Mouse (Mus musculus): ENCODE results near the gene Sult2b1. TPM values are rescaled to one million over a fixed set of nuclear protein-coding genes. Genes with fewer than 3 reads are reported as not detected.

Gene Sult2b1
- polyA plus RNA-seq, 1 experiment: 8.8 TPM

DNA sequence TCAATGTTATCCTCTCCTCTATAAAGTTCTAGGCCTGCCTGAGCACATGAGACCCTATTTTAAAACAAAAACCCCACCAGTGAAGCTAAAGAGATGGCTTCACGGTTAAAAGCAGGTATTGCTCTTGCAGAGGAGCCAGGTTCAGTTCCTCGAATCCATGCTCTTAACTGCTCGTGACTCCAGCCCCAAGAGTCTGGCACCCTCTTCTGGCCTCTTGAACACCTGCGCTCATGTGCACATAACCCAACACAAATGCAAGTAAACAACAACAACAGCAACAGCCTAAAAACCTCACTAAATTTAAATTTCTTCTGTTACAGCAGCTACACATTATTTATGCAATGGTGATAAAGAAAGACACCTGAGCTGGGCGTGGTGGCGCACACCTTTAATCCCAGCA, 17.0 kb downstream of the Sult2b1 start:
- Histone ChIP-seq H3K27ac (ENCODE audit: control insufficient read depth, insufficient read depth, low read depth, low read length) (no peak overlapping the region), H3K27me3 (ENCODE audit: control insufficient read depth, insufficient read depth, low read length) (no peaks in the 10 kb centered on the region), H3K4me1 (ENCODE audit: control insufficient read depth, insufficient read depth, low read length) (no peaks in the 10 kb centered on the region; the same call in none of the 2 replicates), H3K36me3 (ENCODE audit: control insufficient read depth, insufficient read depth, low read length) (no peaks in the 10 kb centered on the region), H3K4me3 (ENCODE audit: control insufficient read depth, low read depth, low read length) (no peak overlapping the region)
- no peak for TF ChIP-seq POLR2A (IDR thresholded peaks at IDR 0.05; ENCODE audit: control insufficient read depth, low read depth, low read length)
- TF ChIP-seq CTCF (IDR thresholded peaks at IDR 0.05; ENCODE audit: control insufficient read depth, insufficient read depth, insufficient replicate concordance, low read depth, low read length): no peak

GRCm38 (mm10) chr7:45766764-45767163, 17.7 kb downstream of the Sult2b1 start:
- no peak overlapping the region for H3K27ac ChIP-seq (ENCODE audit: control insufficient read depth, insufficient read depth, low read depth, low read length)
- H3K4me3 ChIP-seq (ENCODE audit: control insufficient read depth, low read depth, low read length): no peak overlapping the region
- TF ChIP-seq CTCF (IDR thresholded peaks at IDR 0.05; ENCODE audit: control insufficient read depth, insufficient read depth, insufficient replicate concordance, low read depth, low read length): no peak
- no peak for TF ChIP-seq POLR2A (IDR thresholded peaks at IDR 0.05; ENCODE audit: control insufficient read depth, low read depth, low read length)
- H3K4me1 ChIP-seq (ENCODE audit: control insufficient read depth, insufficient read depth, low read length): no peaks in the 10 kb centered on the region; the same call in none of the 2 replicates
- H3K27me3 ChIP-seq (ENCODE audit: control insufficient read depth, insufficient read depth, low read length): no peaks in the 10 kb centered on the region
- H3K36me3 ChIP-seq (ENCODE audit: control insufficient read depth, insufficient read depth, low read length): no peaks in the 10 kb centered on the region

- Histone ChIP-seq H3K27me3 (ENCODE audit: control insufficient read depth, insufficient read depth, low read length) (no peaks in the 10 kb centered on the region), H3K27ac (ENCODE audit: control insufficient read depth, insufficient read depth, low read depth, low read length) (no peak overlapping the region), H3K4me3 (ENCODE audit: control insufficient read depth, low read depth, low read length) (no peak overlapping the region), H3K36me3 (ENCODE audit: control insufficient read depth, insufficient read depth, low read length) (no peaks in the 10 kb centered on the region), H3K4me1 (ENCODE audit: control insufficient read depth, insufficient read depth, low read length) (no peaks in the 10 kb centered on the region; the same call in none of the 2 replicates)
- no peak for TF ChIP-seq CTCF (IDR thresholded peaks at IDR 0.05; ENCODE audit: control insufficient read depth, insufficient read depth, insufficient replicate concordance, low read depth, low read length)
- no peak; the same call in 1 of the 2 replicates for TF ChIP-seq POLR2A (IDR thresholded peaks at IDR 0.05; ENCODE audit: control insufficient read depth, low read depth, low read length)
Observed at GRCm38 (mm10) chr7:45765995-45766394, 18.5 kb downstream of the Sult2b1 start.

- Histone ChIP-seq H3K36me3 (ENCODE audit: control insufficient read depth, insufficient read depth, low read length) (no peaks in the 10 kb centered on the region), H3K27me3 (ENCODE audit: control insufficient read depth, insufficient read depth, low read length) (no peaks in the 10 kb centered on the region), H3K4me1 (ENCODE audit: control insufficient read depth, insufficient read depth, low read length) (peaks cover 3% of the 10 kb centered on the region), H3K27ac (ENCODE audit: control insufficient read depth, insufficient read depth, low read depth, low read length) (no peak overlapping the region), H3K4me3 (ENCODE audit: control insufficient read depth, low read depth, low read length) (no peak overlapping the region)
- TF ChIP-seq CTCF (IDR thresholded peaks at IDR 0.05; ENCODE audit: control insufficient read depth, insufficient read depth, insufficient replicate concordance, low read depth, low read length) (no peak), POLR2A (IDR thresholded peaks at IDR 0.05; ENCODE audit: control insufficient read depth, low read depth, low read length) (no peak)
Observed at GRCm38 (mm10) chr7:45760151-45760550, 24.3 kb downstream of the Sult2b1 start.

DNA sequence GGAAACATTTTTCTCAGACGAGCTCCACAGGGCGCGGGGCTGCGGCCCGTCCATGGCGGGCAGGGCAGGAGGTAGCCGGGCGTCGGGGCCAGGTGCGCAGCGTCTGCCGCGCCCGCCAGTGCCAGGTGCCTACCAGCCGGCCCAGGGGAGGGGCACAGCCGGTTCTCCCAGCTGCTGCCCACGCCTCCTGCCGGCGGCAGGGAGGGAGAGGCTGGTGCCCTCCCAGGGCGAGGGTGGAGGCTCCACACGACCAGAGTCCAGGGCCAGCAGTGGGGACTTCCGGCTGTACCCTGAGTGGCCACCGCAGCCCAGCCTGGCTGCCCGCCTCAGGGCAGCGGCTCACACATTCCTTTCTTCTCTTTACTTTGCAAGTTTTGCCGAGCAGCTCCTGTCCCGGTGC, 25.1 kb downstream of the Sult2b1 start:
- Histone ChIP-seq H3K4me1 (ENCODE audit: control insufficient read depth, insufficient read depth, low read length) (peaks cover 3% of the 10 kb centered on the region; the same call in 1 of the 2 replicates), H3K27ac (ENCODE audit: control insufficient read depth, insufficient read depth, low read depth, low read length) (no peak overlapping the region), H3K36me3 (ENCODE audit: control insufficient read depth, insufficient read depth, low read length) (no peaks in the 10 kb centered on the region), H3K27me3 (ENCODE audit: control insufficient read depth, insufficient read depth, low read length) (no peaks in the 10 kb centered on the region), H3K4me3 (ENCODE audit: control insufficient read depth, low read depth, low read length) (no peak overlapping the region)
- TF ChIP-seq POLR2A (IDR thresholded peaks at IDR 0.05; ENCODE audit: control insufficient read depth, low read depth, low read length): no peak
- no peak for TF ChIP-seq CTCF (IDR thresholded peaks at IDR 0.05; ENCODE audit: control insufficient read depth, insufficient read depth, insufficient replicate concordance, low read depth, low read length)

- Histone ChIP-seq H3K36me3 (ENCODE audit: control insufficient read depth, insufficient read depth, low read length) (no peaks in the 10 kb centered on the region), H3K4me1 (ENCODE audit: control insufficient read depth, insufficient read depth, low read length) (peaks cover 3% of the 10 kb centered on the region; the same call in 1 of the 2 replicates), H3K27ac (ENCODE audit: control insufficient read depth, insufficient read depth, low read depth, low read length) (no peak overlapping the region), H3K27me3 (ENCODE audit: control insufficient read depth, insufficient read depth, low read length) (no peaks in the 10 kb centered on the region), H3K4me3 (ENCODE audit: control insufficient read depth, low read depth, low read length) (no peak overlapping the region)
- no peak for TF ChIP-seq CTCF (IDR thresholded peaks at IDR 0.05; ENCODE audit: control insufficient read depth, insufficient read depth, insufficient replicate concordance, low read depth, low read length)
- no peak for TF ChIP-seq POLR2A (IDR thresholded peaks at IDR 0.05; ENCODE audit: control insufficient read depth, low read depth, low read length)
Observed at GRCm38 (mm10) chr7:45755703-45756102, 28.8 kb downstream of the Sult2b1 start.

DNA sequence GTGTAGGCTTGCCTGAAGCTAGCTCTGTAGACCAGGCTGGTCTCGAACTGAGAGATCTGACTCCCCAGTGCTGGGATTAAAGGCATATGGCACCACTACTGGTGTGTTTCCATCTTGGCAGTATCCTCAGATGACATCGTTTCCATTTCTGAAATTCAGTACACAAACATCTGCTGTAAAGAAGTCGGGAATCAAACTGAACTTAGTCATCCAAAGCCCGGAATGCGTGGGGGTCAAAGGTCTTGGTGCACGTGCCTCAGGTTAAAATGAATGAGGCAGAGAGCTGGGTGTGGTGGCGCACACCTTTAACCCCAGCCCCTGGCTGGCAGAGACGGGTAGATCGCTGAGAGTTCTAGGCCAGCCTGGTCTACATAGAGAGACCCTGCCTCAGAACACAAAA, 34.3 kb downstream of the Sult2b1 start:
- Histone ChIP-seq H3K27ac (ENCODE audit: control insufficient read depth, insufficient read depth, low read depth, low read length) (no peak overlapping the region), H3K4me1 (ENCODE audit: control insufficient read depth, insufficient read depth, low read length) (no peaks in the 10 kb centered on the region), H3K36me3 (ENCODE audit: control insufficient read depth, insufficient read depth, low read length) (no peaks in the 10 kb centered on the region), H3K4me3 (ENCODE audit: control insufficient read depth, low read depth, low read length) (no peak overlapping the region), H3K27me3 (ENCODE audit: control insufficient read depth, insufficient read depth, low read length) (no peaks in the 10 kb centered on the region)
- TF ChIP-seq CTCF (IDR thresholded peaks at IDR 0.05; ENCODE audit: control insufficient read depth, insufficient read depth, insufficient replicate concordance, low read depth, low read length): no peak

- H3K27me3 ChIP-seq (ENCODE audit: control insufficient read depth, insufficient read depth, low read length): no peaks in the 10 kb centered on the region
- H3K4me3 ChIP-seq (ENCODE audit: control insufficient read depth, low read depth, low read length): no peak overlapping the region
- TF ChIP-seq CTCF (IDR thresholded peaks at IDR 0.05; ENCODE audit: control insufficient read depth, insufficient read depth, insufficient replicate concordance, low read depth, low read length) (no peak), POLR2A (IDR thresholded peaks at IDR 0.05; ENCODE audit: control insufficient read depth, low read depth, low read length) (no peak)
- no peak overlapping the region for H3K27ac ChIP-seq (ENCODE audit: control insufficient read depth, insufficient read depth, low read depth, low read length)
- H3K36me3 ChIP-seq (ENCODE audit: control insufficient read depth, insufficient read depth, low read length): no peaks in the 10 kb centered on the region
- H3K4me1 ChIP-seq (ENCODE audit: control insufficient read depth, insufficient read depth, low read length): no peaks in the 10 kb centered on the region
Observed at GRCm38 (mm10) chr7:45749401-45749800, 35.1 kb downstream of the Sult2b1 start.
